ENCODE assay signal across 25 mouse cellular contexts in genomic region chr17:47853336-47853735, GRCm38 (mm10). TPM values are rescaled to one million over a fixed set of nuclear protein-coding genes. Genes with fewer than 3 reads are reported as not detected.
DNase-seq lines count a peak whose midpoint lies in the region; ATAC-seq lines count a peak whose summit lies in the region.
"Had no signal": no experiment of that assay in that cellular context is flagged by ENCODE, and none has a peak within 500 bp of the region (broad histone marks: within the 10 kb centered on the region; RNA-seq: fewer than 3 reads in every experiment).

No protein-coding gene starts in this region.

- WGBS in midbrain, embryonic 14.5 days: 88% methylated on average over 3 of the region's 4 CpGs

- H3K27me3 ChIP-seq in midbrain, embryonic 14.5 days (ENCODE audit: control insufficient read depth, insufficient read depth, low read length): no peaks in the 10 kb centered on the region
- H3K27me3 ChIP-seq: embryonic facial prominence, embryonic 13.5 days; embryonic facial prominence, embryonic 15.5 days; forebrain, embryonic 15.5 days had no signal

- no peaks in the 10 kb centered on the region for H3K4me1 ChIP-seq in midbrain, embryonic 14.5 days (ENCODE audit: control insufficient read depth, insufficient read depth, low read length)
- H3K4me1 ChIP-seq: forebrain, embryonic 15.5 days had no signal

- 0 out of 2 replicates have a peak, but pooled peaks cover 4% of the 10 kb centered on the region for H3K9me3 ChIP-seq in midbrain, embryonic 14.5 days (ENCODE audit: control insufficient read depth, low read length)
- H3K9me3 ChIP-seq: forebrain, embryonic 13.5 days; forebrain, embryonic 15.5 days had no signal

- no peaks in the 10 kb centered on the region for H3K36me3 ChIP-seq in midbrain, embryonic 14.5 days (ENCODE audit: control insufficient read depth, insufficient read depth, low read length)
- H3K36me3 ChIP-seq: embryonic facial prominence, embryonic 13.5 days; embryonic facial prominence, embryonic 15.5 days; forebrain, embryonic 15.5 days had no signal

- H3K4me3 ChIP-seq in midbrain, embryonic 14.5 days (replicated peaks; ENCODE audit: low read depth, low read length): no peak overlapping the region
- H3K4me3 ChIP-seq: embryonic facial prominence, embryonic 13.5 days; embryonic facial prominence, embryonic 15.5 days; erythroblast, embryonic 14.5 days; forebrain, embryonic 13.5 days; forebrain, embryonic 15.5 days had no signal

- H3K4me2 ChIP-seq in midbrain, embryonic 14.5 days (ENCODE audit: low read length): no peak overlapping the region
- H3K4me2 ChIP-seq: embryonic facial prominence, embryonic 13.5 days; embryonic facial prominence, embryonic 15.5 days; forebrain, embryonic 13.5 days; forebrain, embryonic 15.5 days had no signal

- no peak overlapping the region for H3K9ac ChIP-seq in midbrain, embryonic 14.5 days (replicated peaks; ENCODE audit: low read length)
- H3K9ac ChIP-seq: embryonic facial prominence, embryonic 13.5 days; embryonic facial prominence, embryonic 15.5 days; forebrain, embryonic 13.5 days; forebrain, embryonic 15.5 days; forebrain, postnatal 0 days had no signal

- peak; percentile 26 for DNase-seq in 416B (ENCODE audit: low read depth)
- peak; percentile 59 for DNase-seq in ES-CJ7 (ENCODE audit: low read depth, low spot score)
- peak; percentile 77 for DNase-seq in ZHBTc4 (ENCODE audit: low read depth, low spot score)
- peak; percentile 7 for DNase-seq in fat pad, adult 2 months (ENCODE audit: extremely low read depth, low read depth, low spot score)
- no peak for DNase-seq in layer of hippocampus, adult 9-10 months (ENCODE audit: low spot score)
- no peak for DNase-seq in gastrocnemius, adult 8-10 months (ENCODE audit: low spot score in 2 of 2)
- DNase-seq in embryo, embryonic 10 days (ENCODE audit: low spot score): no peak
- no peak for DNase-seq in midbrain, embryonic 14.5 days
- DNase-seq: adrenal gland, postnatal 10 days; adrenal gland, postnatal 25 days; B cell, adult 2 months; cerebellum, adult 11-12 months; cerebellum, adult 2 months; cerebellum, adult 9-10 months; cerebellum, postnatal 10 days; cerebellum, postnatal 25 days; embryo, embryonic 11 days; forebrain, postnatal 0 days had no signal

- no peak for ATAC-seq in midbrain, embryonic 14.5 days (ENCODE audit: low FRiP score, low TSS enrichment)
- ATAC-seq: CD4-positive, CD25-positive, alpha-beta regulatory T cell, adult 4 months; forebrain, embryonic 13.5 days; forebrain, embryonic 15.5 days; forebrain, postnatal 0 days had no signal

- no peak overlapping the region for H3K27ac ChIP-seq in midbrain, embryonic 14.5 days (replicated peaks; ENCODE audit: low read depth, low read length)
- H3K27ac ChIP-seq: embryonic facial prominence, embryonic 13.5 days; embryonic facial prominence, embryonic 15.5 days; forebrain, embryonic 13.5 days; forebrain, embryonic 15.5 days had no signal

RNA-seq across cellular contexts. Expression of gene Mdfi, which starts 18.8 kb away (rescaled TPM):
- total RNA-seq in gastrocnemius, adult 8-10 months (2022): 1 to 10 TPM in 1 of 4 experiments, under 1 TPM in 3; 0.32 to 1.4 (median 0.55) TPM
- 8.3 and 8.4 TPM in 2 replicates for polyA plus RNA-seq in midbrain, embryonic 14.5 days (2014; fragmentation: Nextera tagmentation; extraction: Ambion mirVana)
- total RNA-seq: MEL had no signal
- polyA plus RNA-seq: CD4-positive, CD25-positive, alpha-beta regulatory T cell, adult 4 months had no signal

Comparison
In these comparisons a context has a peak if more than half of its experiments do, and no peak if none do; other contexts are left out.
1. DNase-seq: peak in 416B (single experiment), ES-CJ7 (single experiment), ZHBTc4 (single experiment) and fat pad, adult 2 months (single experiment); none in layer of hippocampus, adult 9-10 months (single experiment), gastrocnemius, adult 8-10 months (0 of 2), embryo, embryonic 10 days (single experiment) and midbrain, embryonic 14.5 days (single experiment).